25 mouse cellular contexts compared by ENCODE assay signal in the genomic region with DNA sequence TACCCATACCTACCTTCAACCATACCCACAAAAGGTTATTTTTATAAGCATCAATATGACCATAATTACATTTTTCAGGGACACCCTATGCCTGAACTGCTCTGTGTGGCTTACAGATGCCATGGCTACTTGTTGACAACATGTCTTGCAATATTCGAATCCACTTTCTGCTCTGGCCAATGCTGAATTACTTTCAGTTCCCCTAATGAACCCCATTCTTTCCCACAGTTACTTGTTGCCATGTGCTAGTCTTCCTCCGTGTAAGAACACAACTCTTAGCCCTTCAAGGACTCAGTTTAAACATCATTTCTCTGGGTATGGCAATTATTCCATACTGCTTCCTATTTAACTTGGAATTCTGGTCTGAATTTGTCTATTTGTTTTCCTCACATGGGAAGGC.
DNase-seq lines count a peak whose midpoint lies in the region; ATAC-seq and TF ChIP-seq lines count a peak whose summit lies in the region.
"Had no signal": no experiment of that assay in that cellular context is flagged by ENCODE, and none has a peak within 500 bp of the region (broad histone marks: within the 10 kb centered on the region; RNA-seq: fewer than 3 reads in every experiment).

No protein-coding gene starts in this region.

- 86% methylated on average over 2 of the region's 2 CpGs for WGBS in liver, adult 2 months
- 74% methylated on average over 2 of the region's 2 CpGs for WGBS in liver, embryonic 11.5 days

- H3K9me3 ChIP-seq in liver, embryonic 11.5 days (ENCODE audit: control insufficient read depth, low read length) = no peaks in the 10 kb centered on the region
- H3K9me3 ChIP-seq: embryonic facial prominence, embryonic 13.5 days; forebrain, embryonic 13.5 days; hindbrain, embryonic 10.5 days; intestine, embryonic 15.5 days; liver, embryonic 13.5 days; stomach, embryonic 15.5 days had no signal

- no peak for TF ChIP-seq POLR2A in liver, adult 2 months (IDR thresholded peaks at IDR 0.05; ENCODE audit: extremely low read depth, insufficient read depth, low read length)

- no peak overlapping the region for H3K9ac ChIP-seq in liver, adult 2 months (ENCODE audit: low read depth, low read length)
- H3K9ac ChIP-seq in liver, embryonic 11.5 days (ENCODE audit: low read depth, low read length) = no peak overlapping the region
- H3K9ac ChIP-seq: embryonic facial prominence, embryonic 13.5 days; forebrain, embryonic 13.5 days; intestine, embryonic 15.5 days; liver, embryonic 13.5 days; stomach, embryonic 15.5 days had no signal

- no peak overlapping the region for H3K4me2 ChIP-seq in liver, embryonic 11.5 days
- H3K4me2 ChIP-seq: embryonic facial prominence, embryonic 13.5 days; forebrain, embryonic 13.5 days; heart, embryonic 11.5 days; intestine, embryonic 15.5 days; liver, embryonic 13.5 days; stomach, embryonic 15.5 days had no signal

- no peaks in the 10 kb centered on the region for H3K36me3 ChIP-seq in liver, adult 2 months (ENCODE audit: control insufficient read depth, insufficient read depth, low read length)
- no peaks in the 10 kb centered on the region for H3K36me3 ChIP-seq in liver, embryonic 11.5 days (ENCODE audit: control insufficient read depth, insufficient read depth, low read length)
- H3K36me3 ChIP-seq: embryonic facial prominence, embryonic 13.5 days; hindbrain, embryonic 10.5 days; intestine, embryonic 15.5 days; liver, embryonic 13.5 days; stomach, embryonic 15.5 days had no signal

- no peak for ATAC-seq in liver, embryonic 11.5 days (replicated peaks; ENCODE audit: low FRiP score)
- ATAC-seq in megakaryocyte progenitor cell, adult 5-6 weeks (replicated peaks; ENCODE audit: poor library complexity) = peak; percentile 74
- ATAC-seq: forebrain, embryonic 13.5 days; hindbrain, embryonic 16.5 days; intestine, embryonic 15.5 days; midbrain, embryonic 16.5 days had no signal

- no peaks in the 10 kb centered on the region for H3K27me3 ChIP-seq in liver, adult 2 months (ENCODE audit: control insufficient read depth, insufficient read depth, low read length)
- H3K27me3 ChIP-seq in liver, embryonic 11.5 days (replicated peaks; ENCODE audit: control insufficient read depth, insufficient read depth, low read length) = no peaks in the 10 kb centered on the region
- H3K27me3 ChIP-seq: embryonic facial prominence, embryonic 13.5 days; forebrain, embryonic 13.5 days; intestine, embryonic 15.5 days; liver, embryonic 13.5 days; stomach, embryonic 15.5 days had no signal

- no peaks in the 10 kb centered on the region for H3K79me2 ChIP-seq in liver, adult 2 months (ENCODE audit: control insufficient read depth, insufficient read depth, low read length)

- TF ChIP-seq CTCF in liver, adult 2 months (IDR thresholded peaks at IDR 0.05; ENCODE audit: low read depth, low read length) = no peak

- H3K27ac ChIP-seq in liver, adult 2 months (replicated peaks; ENCODE audit: insufficient read depth, low read depth, low read length) = no peak overlapping the region
- no peak overlapping the region for H3K27ac ChIP-seq in liver, embryonic 11.5 days (ENCODE audit: low read depth, low read length)
- H3K27ac ChIP-seq: embryonic facial prominence, embryonic 13.5 days; forebrain, embryonic 13.5 days; gastrocnemius, adult 2 months; hindbrain, embryonic 10.5 days; intestine, embryonic 15.5 days; layer of hippocampus, adult 2 months; liver, embryonic 13.5 days; stomach, embryonic 15.5 days had no signal

- peak; percentile 28 for DNase-seq in liver, adult 2 months (ENCODE audit: extremely low read depth, low read depth, low spot score)
- DNase-seq in liver, embryonic 11.5 days (ENCODE audit: low spot score) = no peak
- DNase-seq in spleen, postnatal 36 days (ENCODE audit: low spot score in 2 of 2) = peak; percentile 60 to 62
- no peak for DNase-seq in spleen, adult 12 weeks (ENCODE audit: low spot score)
- DNase-seq in thymus, postnatal 25 days = no peak
- DNase-seq in urinary bladder, postnatal 10 days (ENCODE audit: low spot score) = no peak
- DNase-seq: adrenal gland, adult 2 months; cerebellum, adult 2 months; cerebellum, postnatal 25 days; embryo, embryonic 11 days; gastrocnemius, adult 2 months; kidney, postnatal 25 days; layer of hippocampus, postnatal 36 days; liver, embryonic 13.5 days; thymus, postnatal 36 days had no signal

- no peaks in the 10 kb centered on the region for H3K4me1 ChIP-seq in liver, adult 2 months (ENCODE audit: control insufficient read depth, insufficient read depth, low read length)
- 0 out of 2 replicates have a peak, but pooled peaks cover 6% of the 10 kb centered on the region for H3K4me1 ChIP-seq in liver, embryonic 11.5 days (replicated peaks; ENCODE audit: control insufficient read depth, insufficient read depth, low read length)
- H3K4me1 ChIP-seq: embryonic facial prominence, embryonic 13.5 days; forebrain, embryonic 13.5 days; hindbrain, embryonic 10.5 days; intestine, embryonic 15.5 days; stomach, embryonic 15.5 days had no signal

- H3K4me3 ChIP-seq in liver, adult 2 months (ENCODE audit: insufficient read depth, low read depth, low read length) = no peak overlapping the region
- no peak overlapping the region for H3K4me3 ChIP-seq in liver, embryonic 11.5 days (ENCODE audit: low read depth, low read length)
- H3K4me3 ChIP-seq: embryonic facial prominence, embryonic 13.5 days; forebrain, embryonic 13.5 days; gastrocnemius, adult 2 months; hindbrain, embryonic 10.5 days; intestine, embryonic 15.5 days; layer of hippocampus, adult 2 months; liver, embryonic 13.5 days; stomach, embryonic 15.5 days had no signal

Comparison
In these comparisons a context has a peak if more than half of its experiments do, and no peak if none do; other contexts are left out.
1. DNase-seq: peak in liver, adult 2 months (single experiment) and spleen, postnatal 36 days (2 of 2); none in liver, embryonic 11.5 days (single experiment), spleen, adult 12 weeks (single experiment), thymus, postnatal 25 days (single experiment) and urinary bladder, postnatal 10 days (single experiment).